Comparison of ENCODE assay signal across 9 mouse cellular contexts in genomic region chr10:3818940-3819701, GRCm38 (mm10).
DNase-seq lines count a peak whose midpoint lies in the region; ATAC-seq lines count a peak whose summit lies in the region.
"Had no signal": no experiment of that assay in that cellular context is flagged by ENCODE, and none has a peak within 500 bp of the region (broad histone marks: within the 10 kb centered on the region; RNA-seq: fewer than 3 reads in every experiment).

No protein-coding gene starts in this region.

- no peaks in the 10 kb centered on the region for H3K36me3 ChIP-seq in forebrain, embryonic 15.5 days
- H3K36me3 ChIP-seq in midbrain, embryonic 15.5 days (replicated peaks), result no peaks in the 10 kb centered on the region
- H3K36me3 ChIP-seq: G1E had no signal

- H3K27ac ChIP-seq in forebrain, embryonic 15.5 days (replicated peaks), result no peak overlapping the region
- no peak overlapping the region for H3K27ac ChIP-seq in midbrain, embryonic 15.5 days

- H3K4me2 ChIP-seq in forebrain, embryonic 15.5 days (replicated peaks), result no peak overlapping the region
- no peak overlapping the region for H3K4me2 ChIP-seq in midbrain, embryonic 15.5 days

- no peak overlapping the region for H3K9ac ChIP-seq in forebrain, embryonic 15.5 days (replicated peaks)
- no peak overlapping the region for H3K9ac ChIP-seq in midbrain, embryonic 15.5 days

- DNase-seq in layer of hippocampus, adult 11-12 months (ENCODE audit: low spot score), result peak; percentile 56
- DNase-seq in layer of hippocampus, adult 9-10 months (ENCODE audit: low spot score), result no peak
- DNase-seq in layer of hippocampus, adult 9-11 months, result peak; percentile 59
- no peak for DNase-seq in MN1 (ENCODE audit: low spot score)
- DNase-seq in spleen, adult 12 weeks (ENCODE audit: low spot score), result no peak
- DNase-seq in spleen, postnatal 36 days (ENCODE audit: low spot score in 2 of 2), result no peak

- H3K4me1 ChIP-seq in forebrain, embryonic 15.5 days, result peaks cover 6% of the 10 kb centered on the region
- no peaks in the 10 kb centered on the region for H3K4me1 ChIP-seq in midbrain, embryonic 15.5 days

- ATAC-seq in forebrain, embryonic 15.5 days (replicated peaks), result peak; percentile 91
- peak; percentile 58 for ATAC-seq in midbrain, embryonic 15.5 days (replicated peaks)

- no peaks in the 10 kb centered on the region for H3K9me3 ChIP-seq in forebrain, embryonic 15.5 days
- no peaks in the 10 kb centered on the region for H3K9me3 ChIP-seq in midbrain, embryonic 15.5 days
- H3K9me3 ChIP-seq: G1E had no signal

- WGBS in forebrain, embryonic 15.5 days, result 22% methylated on average over 5 of the region's 5 CpGs
- 41% methylated on average over 5 of the region's 5 CpGs for WGBS in midbrain, embryonic 15.5 days

- H3K4me3 ChIP-seq in forebrain, embryonic 15.5 days, result no peak overlapping the region
- no peak overlapping the region for H3K4me3 ChIP-seq in midbrain, embryonic 15.5 days

- no peaks in the 10 kb centered on the region for H3K27me3 ChIP-seq in forebrain, embryonic 15.5 days
- no peaks in the 10 kb centered on the region for H3K27me3 ChIP-seq in midbrain, embryonic 15.5 days (replicated peaks)

Comparison
In these comparisons a context has a peak if more than half of its experiments do, and no peak if none do; other contexts are left out.
1. DNase-seq: peak in layer of hippocampus, adult 11-12 months (single experiment) and layer of hippocampus, adult 9-11 months (single experiment); none in layer of hippocampus, adult 9-10 months (single experiment), MN1 (single experiment), spleen, adult 12 weeks (single experiment) and spleen, postnatal 36 days (0 of 2).